Mouse (Mus musculus): Measurements from ENCODE around the gene Fam49a. TPM values are rescaled to one million over a fixed set of nuclear protein-coding genes. Genes with fewer than 3 reads are reported as not detected.

The Fam49a gene
- 87.3 TPM for polyA plus RNA-seq (2015; fragmentation: Illumina TruSeq; extraction: RNeasy Lipid Tissue Mini Kit (QIAGEN cat#74804); ENCODE audit: insufficient read depth, low replicate concordance)

GRCm38 (mm10) chr12:12261987-12262971 lies at the start of gene Fam49a:
Gene Fam49a (plus strand): TSS chr12:12262139.

All from spleen, adult 10 weeks (tissue).